Mouse (Mus musculus) E14TG2a.4 (cell line): ENCODE data around the gene Pi4kb.

ENCODE experiments used
- CTCF ChIP-seq: conservative IDR thresholded peaks from 2 replicates; pipeline ENCODE4 v1.5.1; 2014; ENCODE audit warnings: low read length
- POU5F1 ChIP-seq: IDR thresholded peaks from 2 replicates; pipeline ENCODE4 v1.6.1; 2014; ENCODE audit warnings: low read length, borderline replicate concordance

- TF ChIP-seq CTCF, result no peak
- no peak for TF ChIP-seq POU5F1
Observed at GRCm38 (mm10) chr3:95015337-95015872, 40.9 kb downstream of the Pi4kb start, which contains the start of gene Zfp687.
